Mouse (Mus musculus) spleen, adult 2 months (tissue): ENCODE data around the gene Nol3. TPM values are rescaled to one million over a fixed set of nuclear protein-coding genes. Genes with fewer than 3 reads are reported as not detected.

Experiments
- DNase-seq, 2 experiments: peaks; one replicate each; pipeline versions ENCODE4 v3.0.0 to v3.0.0-alpha.2; 2012 to 2021; ENCODE audit warnings: low spot score in 2 of 2, low read depth in 1 of 2
- H3K27ac ChIP-seq: fragments of 200-500 bp; 2 replicates; pipeline ENCODE4 v1.5.1; 2012; ENCODE audit warnings: low read length, inconsistent platforms; ENCODE audit not compliant: insufficient read depth
- H3K27me3 ChIP-seq: fragments of 200-500 bp; 2 replicates; pipeline ENCODE4 v1.6.1; 2012; ENCODE audit warnings: mild to moderate bottlenecking, moderate library complexity, low read length, inconsistent platforms; ENCODE audit not compliant: control insufficient read depth, insufficient read depth
- H3K36me3 ChIP-seq: fragments of 200-500 bp; 2 replicates; pipeline ENCODE4 v1.6.1; 2012; ENCODE audit warnings: mild to moderate bottlenecking, low read length, inconsistent platforms; ENCODE audit not compliant: control insufficient read depth, insufficient read depth
- H3K4me1 ChIP-seq: fragments of 200-500 bp; 2 replicates; pipeline ENCODE4 v1.6.1; 2011; ENCODE audit warnings: inconsistent platforms; ENCODE audit not compliant: control insufficient read depth, insufficient read depth, insufficient read length
- H3K4me3 ChIP-seq: fragments of 200-500 bp; 2 replicates; pipeline ENCODE4 v1.5.1; 2011; ENCODE audit warnings: mild to moderate bottlenecking, inconsistent platforms; ENCODE audit not compliant: insufficient read depth, insufficient read length; ENCODE audit errors: extremely low read depth
- CTCF ChIP-seq: fragments of 200-500 bp; IDR thresholded peaks from 2 replicates; pipeline ENCODE4 v1.5.1; 2011; ENCODE audit warnings: mild to moderate bottlenecking, inconsistent platforms; ENCODE audit not compliant: insufficient read depth, insufficient read length, insufficient replicate concordance; ENCODE audit errors: extremely low read depth
- POLR2A ChIP-seq: fragments of 200-500 bp; IDR thresholded peaks from 2 replicates; pipeline ENCODE4 v1.6.1; 2011; ENCODE audit warnings: low read depth, low read length, inconsistent platforms
- WGBS: fragments of 180-500 bp; shearing (Covaris S2); methylation state at CpG from one replicate; pipeline ENCODE4 v1.1.7; 2018; 5-methylcytosine and 5-hydroxymethylcytosine counted together
- polyA plus RNA-seq: library from polyadenylated mRNA; depleted of rRNA; stranded (reverse); fragments of >200 nt; gene quantifications from 2 replicates; pipeline ENCODE4 v1.2.3, GENCODE M21; 2012

Nol3 gene
- polyA plus RNA-seq, 1 experiment: 0.70 TPM

GRCm38 (mm10) chr8:105241016-105241415, 34.9 kb upstream of the Nol3 start:
- H3K27me3 ChIP-seq: no peaks in the 10 kb centered on the region
- 98% methylated on average over 7 of the region's 7 CpGs for WGBS
- DNase-seq: no peak
- H3K36me3 ChIP-seq: peaks cover 28% of the 10 kb centered on the region
- H3K4me3 ChIP-seq: no peak overlapping the region
- TF ChIP-seq CTCF (no peak), POLR2A (no peak)
- H3K27ac ChIP-seq: no peak overlapping the region
- no peaks in the 10 kb centered on the region for H3K4me1 ChIP-seq

GRCm38 (mm10) chr8:105251954-105252353, 24.0 kb upstream of the Nol3 start:
- TF ChIP-seq POLR2A: no peak
- no peak for TF ChIP-seq CTCF
- no peak overlapping the region for H3K27ac ChIP-seq
- WGBS: 92% methylated on average over 6 of the region's 6 CpGs
- H3K4me3 ChIP-seq: no peak overlapping the region
- peaks cover 34% of the 10 kb centered on the region for H3K36me3 ChIP-seq
- H3K27me3 ChIP-seq: no peaks in the 10 kb centered on the region
- no peak for DNase-seq
- peaks cover 12% of the 10 kb centered on the region for H3K4me1 ChIP-seq

GRCm38 (mm10) chr8:105252680-105253537, 23.0 kb upstream of the Nol3 start:
- Histone ChIP-seq H3K27ac (no peak overlapping the region), H3K4me1 (peaks cover 12% of the 10 kb centered on the region), H3K4me3 (no peak overlapping the region), H3K36me3 (peaks cover 27% of the 10 kb centered on the region), H3K27me3 (no peaks in the 10 kb centered on the region)
- 86% methylated on average over 10 of the region's 10 CpGs for WGBS
- no peak for DNase-seq
- TF ChIP-seq POLR2A (no peak), CTCF (no peak)

GRCm38 (mm10) chr8:105253766-105254151, 22.2 kb upstream of the Nol3 start:
- Histone ChIP-seq H3K4me1 (peaks cover 12% of the 10 kb centered on the region), H3K4me3 (no peak overlapping the region), H3K27ac (no peak overlapping the region), H3K27me3 (no peaks in the 10 kb centered on the region), H3K36me3 (peaks cover 23% of the 10 kb centered on the region)
- DNase-seq: no peak
- TF ChIP-seq CTCF: no peak
- TF ChIP-seq POLR2A: no peak
- WGBS: 66% methylated on average over 20 of the region's 20 CpGs

GRCm38 (mm10) chr8:105254152-105254965, 21.6 kb upstream of the Nol3 start:
- under 1% methylated on average over 74 of the region's 74 CpGs for WGBS
- Histone ChIP-seq H3K4me1 (peaks cover 16% of the 10 kb centered on the region), H3K27ac (peak overlapping the region; percentile 66), H3K36me3 (peaks cover 20% of the 10 kb centered on the region), H3K4me3 (peak overlapping the region; percentile 57), H3K27me3 (no peaks in the 10 kb centered on the region)
- peak; percentile 56 to 90 for DNase-seq
- no peak for TF ChIP-seq POLR2A
- TF ChIP-seq CTCF: peak; percentile 92

GRCm38 (mm10) chr8:105254966-105255350, 21.0 kb upstream of the Nol3 start, which contains the start of gene B3gnt9:
TSS of gene B3gnt9 (minus strand) at chr8:105255153.
- Histone ChIP-seq H3K27ac (peak within 1 kb of the TSS; percentile 66), H3K4me1 (peaks cover 22% of the 10 kb centered on the region), H3K4me3 (peak within 1 kb of the TSS; percentile 57), H3K36me3 (peaks cover 17% of the 10 kb centered on the region), H3K27me3 (no peaks in the 10 kb centered on the region)
- no peak for TF ChIP-seq CTCF
- DNase-seq: no peak
- WGBS: under 1% methylated on average over 14 of the region's 14 CpGs
